Mouse (Mus musculus) megakaryocyte, embryonic 14.5 days (primary cell): ENCODE measurements around the gene Cldn10.

Experiments
- FLI1 ChIP-seq: IDR thresholded peaks from 2 replicates; pipeline ENCODE4 v1.6.1; 2012; ENCODE audit warnings: low read length, inconsistent platforms, mixed read lengths
- GATA1 ChIP-seq: IDR thresholded peaks from 3 replicates; pipeline ENCODE4 v1.6.1; 2012; ENCODE audit warnings: mixed read lengths, low read length, inconsistent platforms, borderline replicate concordance

DNA sequence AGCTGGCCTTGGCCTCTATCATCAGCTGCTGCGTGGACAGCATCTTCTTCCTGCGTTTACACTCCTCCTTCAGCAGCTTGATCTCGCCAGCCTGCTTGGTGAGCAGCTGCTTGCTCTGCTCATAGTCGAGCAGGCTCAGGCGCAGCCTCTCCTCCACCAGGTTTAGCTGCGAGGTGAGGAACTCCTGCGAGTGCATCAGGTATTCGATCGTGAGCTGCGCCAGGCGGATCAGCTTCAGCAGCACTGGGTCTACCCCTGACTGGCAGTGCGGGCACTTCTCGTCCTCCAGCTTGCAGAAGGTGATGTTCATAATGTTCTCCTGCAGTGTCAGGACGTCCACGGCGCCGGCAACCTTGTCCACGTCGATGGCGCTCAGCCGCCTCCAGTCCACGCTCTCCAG is 134.5 kb downstream of the Cldn10 start:
- no peak for TF ChIP-seq FLI1
- no peak for TF ChIP-seq GATA1
